Mouse (Mus musculus) kidney, postnatal 4 days (tissue): ENCODE data around the gene Dnajc16.

ENCODE experiments used
- DNase-seq, 2 experiments: peaks; one replicate each; pipeline ENCODE4 v3.0.0; 2021; ENCODE audit warnings: mixed read lengths in 2 of 2

The Dnajc16 gene

GRCm38 (mm10) chr4:141760942-141761341, 29.8 kb downstream of the Dnajc16 start:
- no peak for DNase-seq

GRCm38 (mm10) chr4:141758874-141759542, 31.7 kb downstream of the Dnajc16 start:
- DNase-seq: no peak

- DNase-seq: no peak
These were observed 33.6 kb downstream of the Dnajc16 start for GRCm38 (mm10) chr4:141757124-141757523.

- no peak for DNase-seq
These were observed 35.3 kb downstream of the Dnajc16 start for GRCm38 (mm10) chr4:141755375-141755930.

- DNase-seq: no peak
These were observed 38.7 kb downstream of the Dnajc16 start for GRCm38 (mm10) chr4:141752076-141752421.

- no peak for DNase-seq
These were observed 39.2 kb downstream of the Dnajc16 start for GRCm38 (mm10) chr4:141751419-141752075.

GRCm38 (mm10) chr4:141750826-141751225, 39.9 kb downstream of the Dnajc16 start:
- DNase-seq: no peak

- no peak for DNase-seq
These were observed 41.2 kb downstream of the Dnajc16 start for GRCm38 (mm10) chr4:141749557-141749956.

GRCm38 (mm10) chr4:141746578-141747346, 44.0 kb downstream of the Dnajc16 start, which contains the start of gene Agmat:
Agmat (plus strand) TSS chr4:141746672.
- DNase-seq: no peak

- peak in 1 of 2 experiments; percentile 16 for DNase-seq
These were observed 48.4 kb downstream of the Dnajc16 start for GRCm38 (mm10) chr4:141742381-141742780.

- DNase-seq: peak; percentile 60 to 80
These were observed 48.9 kb downstream of the Dnajc16 start for GRCm38 (mm10) chr4:141741856-141742255.

GRCm38 (mm10) chr4:141738015-141738414, 52.7 kb downstream of the Dnajc16 start:
- DNase-seq: no peak

GRCm38 (mm10) chr4:141736856-141737255, 53.9 kb downstream of the Dnajc16 start:
- DNase-seq: no peak

- DNase-seq: no peak
These were observed 55.5 kb downstream of the Dnajc16 start for GRCm38 (mm10) chr4:141735206-141735560.

GRCm38 (mm10) chr4:141734446-141735205, 56.1 kb downstream of the Dnajc16 start:
- peak; percentile 88 to 93 for DNase-seq

GRCm38 (mm10) chr4:141731766-141732165, 59.0 kb downstream of the Dnajc16 start:
- no peak for DNase-seq

GRCm38 (mm10) chr4:141730401-141730800, 60.3 kb downstream of the Dnajc16 start:
- no peak for DNase-seq

- no peak for DNase-seq
These were observed 61.5 kb downstream of the Dnajc16 start for GRCm38 (mm10) chr4:141729266-141729665.

- DNase-seq: no peak
These were observed 65.0 kb downstream of the Dnajc16 start for GRCm38 (mm10) chr4:141725738-141726137.

- no peak for DNase-seq
These were observed 65.5 kb downstream of the Dnajc16 start for GRCm38 (mm10) chr4:141725277-141725676.

- peak in 1 of 2 experiments; percentile 18 for DNase-seq
These were observed 66.1 kb downstream of the Dnajc16 start for GRCm38 (mm10) chr4:141724594-141724993.

GRCm38 (mm10) chr4:141723673-141724068, 67.1 kb downstream of the Dnajc16 start:
- DNase-seq: peak in 1 of 2 experiments; percentile 23
